Mouse (Mus musculus): Measurements from ENCODE around the gene Flnb.

GRCm38 (mm10) chr14:7994271-7994767, 176.6 kb downstream of the Flnb start, which contains the start of gene Dnase1l3:
- TF ChIP-seq POLR2A (IDR thresholded peaks at IDR 0.05; ENCODE audit: insufficient read length, low read depth) (no peak), USF1 (IDR thresholded peaks at IDR 0.05; ENCODE audit: low read depth) (no peak), POLR2AphosphoS2 (IDR thresholded peaks at IDR 0.05; ENCODE audit: insufficient read length, low read depth) (no peak), MYOD1 (IDR thresholded peaks at IDR 0.05; ENCODE audit: control insufficient read depth in 1 of 3, insufficient read length in 2 of 3, low read depth in 2 of 3) (peak in 2 of 3 experiments; percentile 53 to 84), MAX (IDR thresholded peaks at IDR 0.05; ENCODE audit: low read depth) (no peak), CEBPB (IDR thresholded peaks at IDR 0.05; ENCODE audit: insufficient read depth, poor library complexity, severe bottlenecking) (no peak)
